Mouse (Mus musculus) urinary bladder, postnatal 10 days (tissue): ENCODE results near the gene Camta1.

Experiments
- DNase-seq: peaks from one replicate; pipeline ENCODE4 v3.0.0; 2022; ENCODE audit warnings: low spot score

Gene Camta1

DNA sequence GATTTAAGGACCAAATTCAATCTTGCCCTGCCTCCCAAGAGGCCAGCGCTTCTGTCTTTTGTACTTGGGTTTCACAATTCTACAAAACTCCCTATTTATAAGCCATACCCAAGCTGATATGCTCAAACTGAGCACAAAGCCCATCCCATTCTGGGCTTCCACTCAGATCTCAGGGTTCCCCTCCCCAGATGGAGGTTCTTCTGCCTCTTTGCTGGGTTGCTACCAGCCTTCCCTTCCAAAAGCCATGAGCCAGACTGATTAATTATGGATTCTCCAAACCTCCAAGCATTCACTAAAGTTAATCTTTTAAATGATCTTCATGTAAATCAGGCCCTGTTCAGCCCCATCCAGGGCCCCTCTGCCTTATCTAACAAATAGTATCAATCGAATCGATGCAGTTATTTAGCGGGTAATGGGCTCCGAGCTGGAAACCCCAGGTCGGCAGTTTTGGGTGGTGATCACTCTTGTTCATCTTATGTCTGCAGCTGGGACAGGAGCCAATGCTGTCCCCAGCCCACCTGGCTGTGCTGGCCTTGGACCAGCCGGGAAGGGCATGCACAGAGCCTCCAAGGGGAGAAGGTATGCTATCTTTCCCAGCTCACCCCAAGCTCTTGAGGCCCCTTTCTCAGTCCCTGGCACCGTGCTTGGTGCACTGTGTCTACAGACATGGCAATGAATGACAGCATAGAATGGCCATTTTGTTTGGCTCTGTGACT is 534.5 kb downstream of the Camta1 start:
- no peak for DNase-seq

DNA sequence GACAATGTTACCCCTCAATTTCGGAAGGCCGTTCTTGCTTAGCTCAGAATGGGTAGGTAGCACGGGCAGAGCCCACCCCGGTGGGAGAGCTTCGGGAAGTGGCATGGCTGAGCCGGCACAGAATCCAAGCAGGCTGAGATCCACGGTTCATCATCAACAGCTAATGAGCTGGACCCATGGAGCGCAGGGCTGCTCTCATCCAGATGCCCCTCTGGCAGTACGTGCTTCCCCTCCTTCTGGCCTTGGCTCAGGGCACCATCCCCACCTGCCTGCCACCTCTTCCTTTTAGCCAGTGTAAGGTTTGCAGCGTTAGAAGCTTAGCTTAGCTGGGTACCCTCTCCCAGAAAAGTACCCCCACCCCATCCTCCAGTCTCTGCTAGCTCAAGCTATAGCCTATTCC is 545.2 kb downstream of the Camta1 start:
- DNase-seq: no peak

DNA sequence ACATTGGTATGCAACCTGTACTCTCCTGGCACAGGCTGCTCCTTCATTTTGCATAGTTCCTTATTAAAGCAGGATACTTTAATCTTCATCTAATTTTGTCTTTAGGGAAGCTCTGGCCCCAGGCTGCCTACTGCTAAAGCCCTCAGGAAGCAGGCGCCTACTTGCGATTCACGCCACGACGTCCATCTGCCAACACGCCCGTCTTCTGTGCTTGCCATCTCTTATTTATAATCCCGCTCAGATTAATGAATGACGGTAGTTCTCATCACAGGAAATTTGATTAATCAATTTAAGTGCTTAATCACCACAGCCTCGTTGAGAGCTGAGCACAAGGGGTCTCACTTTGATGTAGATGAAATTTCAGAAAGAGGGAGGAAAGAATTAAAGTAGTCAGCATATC is 546.0 kb downstream of the Camta1 start:
- no peak for DNase-seq

DNA sequence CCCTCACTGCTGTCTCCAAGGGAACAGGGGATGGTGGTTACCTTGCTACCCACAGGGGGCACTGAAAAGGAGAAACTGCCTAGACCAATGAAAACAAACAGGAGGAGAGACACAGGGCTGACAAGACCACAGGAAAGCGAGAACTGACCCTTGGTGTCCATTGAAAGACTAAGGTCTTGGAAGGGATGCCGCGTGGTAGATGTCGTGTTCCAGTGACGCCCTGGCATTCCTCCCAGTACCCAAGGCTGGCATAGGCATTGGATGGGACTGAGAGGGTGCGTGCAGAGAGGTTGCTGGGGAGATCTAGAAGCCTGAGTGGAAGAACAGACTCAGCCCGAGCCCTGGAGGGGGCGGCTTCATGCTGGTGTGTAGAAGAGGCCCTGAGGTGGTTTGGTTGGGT is 550.9 kb downstream of the Camta1 start:
- DNase-seq: no peak

DNA sequence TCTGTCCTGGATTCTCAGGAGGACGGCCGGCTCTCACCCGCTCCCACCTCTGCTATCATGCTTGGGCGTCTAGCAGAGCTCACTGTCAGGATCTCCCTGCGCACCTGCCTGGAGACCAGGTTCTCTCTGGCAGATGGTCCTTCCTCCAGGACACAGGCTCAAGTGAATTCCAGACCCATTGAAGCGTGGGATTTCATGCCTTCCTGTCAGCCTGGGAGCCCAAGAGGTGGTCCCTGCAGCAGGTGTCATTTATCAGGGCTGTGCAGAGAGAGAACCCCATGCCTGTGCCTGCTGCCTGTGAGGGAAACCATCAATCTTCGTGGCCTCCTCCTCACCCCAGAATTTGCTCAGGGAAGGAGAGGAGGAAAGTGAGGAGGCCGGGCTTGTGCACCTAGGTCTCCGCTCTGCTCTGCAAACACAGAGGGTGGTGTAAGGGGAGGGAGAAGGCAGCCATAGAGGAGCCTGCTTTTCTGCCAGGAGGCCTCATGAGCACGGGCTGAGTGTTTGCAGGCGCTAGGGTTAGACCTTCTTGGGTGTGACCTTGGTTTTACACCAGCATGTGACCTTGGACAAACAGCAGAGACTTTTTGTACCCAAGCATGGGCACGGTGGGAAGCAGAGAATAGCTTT is 551.5 kb downstream of the Camta1 start:
- DNase-seq: no peak

DNA sequence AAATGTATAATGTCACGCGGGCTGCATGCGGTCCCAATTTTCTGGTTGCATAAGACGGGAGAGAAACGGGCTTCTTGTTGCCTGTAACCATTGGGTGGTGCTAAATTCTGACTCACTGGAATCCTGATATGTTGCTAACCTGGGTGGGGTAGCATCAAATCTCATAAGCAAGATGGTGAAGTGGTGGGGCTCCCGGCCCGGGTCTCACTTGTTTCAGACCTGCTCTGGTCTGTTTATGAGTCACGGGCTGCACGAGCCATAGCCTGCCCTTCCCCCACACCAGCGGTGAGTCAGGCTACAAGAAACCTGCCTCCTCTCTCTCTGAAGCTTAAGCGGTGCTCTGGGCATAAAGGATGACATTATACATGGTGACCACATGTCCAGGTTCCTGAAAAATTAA is 554.8 kb downstream of the Camta1 start:
- no peak for DNase-seq

DNA sequence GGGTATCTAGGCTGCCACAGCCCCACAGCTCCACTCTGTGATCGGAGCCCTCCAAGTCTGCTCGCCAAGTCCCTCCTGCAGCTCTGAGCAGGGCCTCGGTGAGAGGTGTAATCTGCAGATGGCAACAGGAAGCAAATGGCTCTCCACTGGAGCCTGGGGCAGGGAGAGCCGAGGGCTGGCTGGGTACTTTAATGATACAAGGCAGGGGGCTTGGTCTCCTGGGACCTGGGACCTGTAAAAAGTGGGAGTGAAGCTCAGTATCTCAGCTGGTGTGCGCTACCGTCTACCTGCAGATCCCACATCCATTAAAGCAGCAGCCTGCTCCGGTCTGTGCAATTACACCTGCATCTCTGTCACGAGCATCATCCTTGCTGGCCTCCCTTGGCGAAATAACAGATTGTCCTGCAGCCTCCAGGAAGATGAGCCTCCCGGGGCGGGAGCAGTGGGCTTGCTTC is 555.3 kb downstream of the Camta1 start:
- DNase-seq: no peak

DNA sequence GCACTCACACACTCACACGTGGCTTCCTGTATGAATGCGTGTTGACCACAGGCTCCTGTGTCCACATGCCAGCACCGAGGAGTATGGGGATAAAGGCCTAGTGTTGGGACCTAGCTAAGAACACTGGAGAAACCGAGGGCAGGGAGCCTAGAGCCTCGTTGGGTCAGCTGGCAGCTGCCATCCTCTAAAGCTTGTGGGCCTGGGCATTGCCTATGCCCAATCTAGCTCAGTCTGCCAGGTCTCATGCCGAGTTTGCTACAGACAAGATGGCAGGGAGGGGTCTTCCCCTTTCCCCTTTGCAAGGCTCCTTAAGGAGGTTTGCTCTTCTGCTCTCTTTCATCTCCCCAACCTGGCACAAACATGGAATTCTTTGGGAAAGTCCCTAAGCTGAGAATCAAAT is 555.9 kb downstream of the Camta1 start:
- DNase-seq: no peak

DNA sequence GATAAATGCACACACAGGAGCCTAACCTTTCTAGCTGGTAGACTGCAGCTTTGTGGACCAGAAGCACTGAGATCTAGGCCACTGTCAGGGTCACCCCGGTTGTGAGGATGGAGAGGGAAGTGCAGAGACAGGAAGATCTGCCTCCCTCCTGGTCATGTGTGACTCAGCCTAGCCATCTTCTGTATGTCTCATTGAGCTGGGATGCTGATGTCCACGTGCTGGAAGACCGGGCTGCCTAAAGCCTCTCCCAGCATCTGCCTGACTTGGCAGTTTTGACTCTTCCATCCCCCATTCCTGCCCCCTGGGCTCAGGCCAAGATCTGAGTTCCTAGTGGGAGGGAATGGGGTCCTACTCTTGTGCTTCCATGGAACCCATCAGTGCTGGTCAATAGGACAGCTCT is 557.7 kb downstream of the Camta1 start:
- DNase-seq: no peak

DNA sequence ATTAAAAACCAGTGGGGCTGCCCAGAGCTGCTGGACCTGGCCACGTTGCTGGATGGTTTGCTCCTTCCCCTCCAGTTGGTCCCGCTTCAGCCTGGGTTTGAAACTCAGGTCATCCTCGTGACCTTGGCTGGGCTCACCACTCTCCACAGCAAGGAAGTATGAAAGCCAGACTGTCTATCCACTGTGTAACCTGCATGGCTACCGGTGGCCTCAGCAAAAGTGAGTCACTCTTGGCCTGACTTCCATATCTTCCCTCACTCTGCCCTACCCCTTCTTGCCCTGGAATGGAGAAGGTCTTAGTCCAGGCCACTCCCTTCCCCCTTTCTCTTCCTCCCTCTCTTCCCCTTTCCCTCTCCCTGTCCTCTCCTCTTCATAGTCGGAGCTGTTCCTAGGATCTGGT is 558.2 kb downstream of the Camta1 start:
- no peak for DNase-seq

DNA sequence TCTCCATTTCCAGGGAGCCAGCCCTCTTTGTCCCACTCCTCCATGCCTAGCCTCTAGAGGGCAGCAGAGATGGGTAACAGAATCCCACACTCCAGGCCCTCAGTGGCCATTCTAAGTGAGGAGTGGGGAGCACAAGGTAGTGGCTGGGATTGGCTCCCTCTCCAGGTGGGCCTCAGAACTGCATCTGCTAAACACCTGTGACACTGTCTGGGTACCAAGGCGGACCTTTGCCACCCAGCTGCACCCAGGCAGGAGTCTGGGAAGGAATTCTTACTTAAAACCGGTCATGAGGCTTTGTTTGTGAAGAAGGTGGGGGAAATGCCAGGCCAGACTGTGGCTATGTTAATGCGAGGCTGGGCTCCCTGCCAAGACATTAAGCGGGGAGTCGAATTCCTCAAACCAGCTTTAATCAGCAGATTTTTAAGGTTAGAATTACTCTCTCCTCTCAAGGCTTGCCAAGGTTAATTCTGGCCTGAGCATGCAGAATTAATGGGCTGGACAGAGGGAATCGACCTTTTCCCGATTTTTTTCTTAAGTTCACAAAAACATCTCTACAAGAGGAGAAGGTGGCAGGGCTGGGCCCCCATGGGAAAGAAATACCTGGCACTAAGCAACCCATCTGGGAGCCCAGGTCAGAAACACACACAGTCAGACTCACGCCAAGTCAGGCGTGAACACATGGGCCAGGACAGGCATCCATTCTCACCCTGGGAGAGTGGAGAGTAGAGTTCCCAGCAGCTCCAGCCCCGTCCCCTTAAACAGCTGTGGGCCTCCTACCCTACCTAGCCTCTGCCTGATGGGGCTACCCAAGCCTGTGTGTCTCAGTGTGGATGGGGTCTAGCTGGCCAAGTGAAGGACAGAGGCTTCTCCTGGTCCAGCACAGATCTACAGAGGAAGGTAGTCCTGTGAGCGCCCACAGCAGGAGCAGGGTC is 559.2 kb downstream of the Camta1 start:
- no peak for DNase-seq

DNA sequence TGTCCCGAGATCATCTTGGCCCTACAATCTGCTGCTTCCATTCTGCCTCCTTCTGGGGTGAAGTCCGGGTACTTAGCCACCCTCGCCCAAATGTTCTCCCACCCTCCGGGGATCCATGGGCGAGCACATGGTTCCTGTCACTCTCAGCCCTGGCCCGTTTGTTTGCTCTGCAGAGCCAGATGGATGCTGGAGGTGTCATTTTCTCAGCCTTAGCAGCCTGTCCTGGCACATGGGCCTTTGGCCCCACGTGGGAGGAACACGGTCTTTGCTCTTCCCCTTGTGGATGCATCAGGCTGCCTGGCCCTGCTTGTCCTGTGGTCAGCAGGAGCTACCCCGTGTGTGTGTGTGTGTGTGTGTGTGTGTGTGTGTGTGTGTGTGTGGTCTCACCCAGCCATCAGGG is 560.3 kb downstream of the Camta1 start:
- DNase-seq: no peak

DNA sequence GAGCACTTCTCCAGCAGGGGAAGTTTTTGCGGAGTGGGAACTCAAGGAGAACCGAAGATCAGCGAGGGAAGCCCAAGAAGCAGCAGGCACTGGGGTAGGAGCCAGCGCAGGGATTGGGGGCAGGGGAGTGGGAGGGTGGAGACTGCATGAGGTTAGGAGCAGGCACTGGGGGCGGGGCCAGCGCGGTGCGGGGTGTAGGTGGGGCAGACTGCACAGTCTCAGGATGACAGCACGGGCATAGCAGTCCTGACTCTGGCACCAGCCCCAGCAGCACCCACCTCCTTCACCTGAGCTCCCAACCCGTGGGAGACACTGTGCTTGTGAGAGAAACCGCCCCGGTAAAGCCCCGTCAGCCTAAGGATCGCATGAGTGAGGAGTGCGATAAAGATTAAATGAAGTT is 561.0 kb downstream of the Camta1 start:
- DNase-seq: no peak

DNA sequence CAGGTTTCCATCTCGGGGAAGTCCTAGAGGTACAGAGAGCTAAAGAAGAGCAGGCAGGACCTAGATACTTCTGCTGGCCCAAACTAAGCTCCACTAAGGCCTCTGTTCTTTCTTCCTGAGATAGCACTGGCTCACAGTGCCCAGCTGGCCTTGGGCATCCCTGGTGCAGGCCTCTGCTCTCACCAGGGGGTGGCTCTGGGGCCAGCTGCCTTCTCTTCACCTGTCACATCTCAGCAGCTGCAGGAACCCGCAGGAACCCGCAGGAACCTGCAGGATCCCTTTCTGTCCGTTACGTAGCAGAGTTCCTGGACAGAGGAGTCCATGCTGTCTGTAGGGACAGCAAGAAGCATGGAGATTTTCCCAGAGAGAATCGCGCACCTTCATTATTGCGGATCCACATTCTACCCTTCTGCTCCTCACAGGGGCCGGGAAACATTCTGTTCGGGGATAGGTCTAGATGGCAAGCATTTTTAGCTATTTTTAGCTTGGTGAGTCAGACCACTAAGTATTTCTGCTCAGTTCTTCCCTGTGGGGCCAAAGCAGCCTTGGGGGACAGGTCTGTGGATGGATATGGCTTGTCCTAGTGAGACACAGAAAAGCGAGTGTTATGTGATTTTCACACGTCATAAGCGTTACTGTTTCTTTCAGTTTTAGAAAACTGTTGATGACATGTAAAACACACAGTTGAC is 566.0 kb downstream of the Camta1 start:
- DNase-seq: no peak

DNA sequence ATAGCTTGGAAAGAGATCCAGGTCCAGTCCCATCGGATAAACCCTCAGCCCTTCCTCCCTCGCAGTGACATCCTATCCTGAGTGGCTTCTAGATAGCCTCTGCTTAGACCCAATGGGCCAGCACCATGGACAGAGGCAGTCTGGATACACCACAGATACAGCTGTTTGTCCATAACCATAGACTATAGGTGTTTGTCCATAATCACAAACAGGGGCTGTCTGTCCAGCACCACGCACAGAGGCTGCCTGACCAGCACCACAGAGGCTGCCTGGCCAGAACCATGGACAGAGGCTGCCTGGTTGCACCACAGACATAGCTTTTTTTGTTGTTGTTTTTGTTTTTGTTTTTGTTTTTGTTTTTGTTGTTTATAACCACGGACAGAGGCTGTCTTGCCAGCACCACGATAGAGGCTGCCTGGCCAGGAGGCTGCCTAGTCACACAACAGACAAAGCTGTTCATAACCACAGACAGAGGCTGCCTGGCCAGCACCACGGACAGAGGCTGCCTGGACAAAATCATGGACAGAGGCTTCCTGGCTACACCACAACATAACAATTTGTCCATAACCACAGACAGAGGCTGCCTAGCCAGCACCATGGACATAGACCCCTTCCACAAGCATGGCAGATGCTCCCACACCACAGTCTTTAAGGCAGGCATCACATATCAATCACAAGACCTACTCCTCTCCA is 572.6 kb downstream of the Camta1 start:
- DNase-seq: no peak

DNA sequence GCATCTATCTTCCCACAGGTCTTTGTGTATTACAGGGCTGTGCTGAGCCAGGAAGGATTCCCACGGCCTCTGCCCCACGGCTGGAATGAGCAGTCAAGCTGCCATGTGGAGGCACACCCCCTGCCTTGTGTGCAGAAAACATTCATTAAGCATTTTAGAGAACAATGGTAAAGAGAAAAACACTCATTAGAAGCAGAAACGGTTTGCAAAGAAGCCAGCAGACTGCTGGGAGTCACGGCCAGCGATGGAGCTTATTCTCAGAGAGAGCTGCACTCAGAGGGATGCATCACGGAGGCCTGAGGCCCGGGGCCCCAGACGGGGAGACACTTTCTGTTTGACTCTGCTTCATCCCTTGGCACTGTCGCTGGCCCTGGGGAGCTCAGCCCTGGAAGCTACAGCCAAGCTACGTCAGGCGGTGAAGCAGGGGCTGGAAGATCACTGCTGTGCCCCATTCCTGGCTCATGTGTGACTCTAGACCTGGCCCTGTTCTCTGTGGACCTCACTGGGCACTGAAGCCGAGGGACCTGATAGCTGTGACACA is 575.7 kb downstream of the Camta1 start:
- no peak for DNase-seq

DNA sequence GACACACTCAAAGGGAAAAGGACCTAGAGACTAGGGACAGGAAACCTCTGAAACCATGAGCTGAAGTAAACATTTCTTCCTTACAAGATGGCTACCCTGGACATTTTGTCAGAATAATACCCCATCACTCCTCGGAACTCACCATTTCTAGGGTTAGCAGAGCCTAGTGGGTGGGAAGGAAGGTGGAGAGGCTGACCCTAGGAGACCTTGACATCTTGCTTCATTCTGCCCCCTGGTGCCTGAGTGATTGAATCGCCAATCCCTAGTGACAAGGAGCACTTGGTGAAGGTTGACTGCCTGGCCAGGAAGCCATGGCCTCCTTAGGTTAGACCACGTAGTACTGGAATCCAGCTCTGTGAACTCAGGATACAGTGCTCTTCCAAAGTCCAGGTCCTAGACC is 576.2 kb downstream of the Camta1 start:
- DNase-seq: no peak

DNA sequence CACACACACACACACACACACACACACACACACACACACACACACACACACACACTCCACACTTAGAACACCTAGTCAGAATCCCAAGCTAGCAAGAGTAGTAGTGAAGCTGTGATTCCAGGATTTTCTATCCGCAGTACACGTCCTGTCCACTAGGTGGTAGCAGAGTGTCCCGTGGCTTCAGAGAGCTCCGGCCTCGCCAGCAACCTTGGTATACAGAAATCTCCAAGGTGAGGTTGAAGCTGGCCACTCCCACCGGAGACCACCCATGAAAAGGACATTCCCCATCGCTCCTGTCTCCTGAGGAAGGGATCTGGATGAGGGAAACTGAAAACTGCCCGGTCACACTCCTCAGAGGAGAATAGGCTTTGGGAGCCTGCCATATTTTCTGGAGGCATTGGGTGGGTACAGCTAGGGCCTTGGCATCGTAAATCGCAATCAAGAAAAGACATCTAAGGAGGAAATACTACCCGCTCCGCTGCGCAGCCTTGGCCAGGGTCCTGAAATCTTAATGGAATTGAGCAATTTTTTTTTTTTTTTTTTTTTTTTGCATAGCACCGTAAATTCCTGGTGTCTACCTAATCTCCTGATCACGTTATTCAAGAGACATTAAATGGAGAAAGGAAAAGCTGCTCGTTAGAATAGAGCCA is 578.5 kb downstream of the Camta1 start:
- DNase-seq: no peak

DNA sequence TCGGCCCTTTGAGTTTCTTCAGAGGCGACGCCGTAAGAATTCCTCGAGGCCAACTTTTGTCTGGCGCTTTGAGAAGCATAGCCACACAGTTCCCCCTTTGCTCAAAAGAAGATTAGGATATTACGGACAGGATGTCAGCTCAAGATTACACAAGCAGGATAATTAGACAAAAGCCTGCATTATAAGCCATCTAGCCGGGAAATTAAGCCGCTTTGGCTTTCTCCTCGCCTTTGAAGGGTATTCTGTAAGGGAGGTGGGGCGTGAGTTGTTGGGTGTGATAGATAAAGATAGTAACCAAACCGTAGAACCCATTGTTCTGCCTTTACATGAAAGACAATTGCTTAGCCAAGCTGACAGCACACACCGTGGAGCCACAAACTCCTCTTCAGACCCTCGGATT is 579.6 kb downstream of the Camta1 start:
- no peak for DNase-seq

DNA sequence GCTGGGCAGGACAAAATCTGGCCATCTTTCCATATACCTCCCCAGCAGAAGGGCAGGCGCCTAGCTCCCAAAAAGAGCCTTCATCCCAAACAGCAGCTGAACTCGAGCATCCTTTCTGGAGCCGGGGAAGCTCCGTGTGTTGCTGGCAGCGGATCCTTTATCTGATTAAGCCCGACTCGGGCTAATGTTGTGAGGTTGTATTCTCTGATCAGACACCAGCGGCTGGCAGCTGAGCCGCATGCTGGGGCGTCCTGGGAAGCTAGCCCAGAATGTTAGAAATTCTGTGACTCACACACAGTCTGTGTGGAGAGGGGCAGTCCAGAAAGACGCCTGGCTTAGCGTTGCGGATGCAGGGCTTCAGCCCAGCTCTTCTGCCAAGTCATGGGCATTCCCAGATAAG is 586.4 kb downstream of the Camta1 start:
- DNase-seq: no peak
